Mouse (Mus musculus) spleen, adult 2 months (tissue): ENCODE results near the gene Sema6b. TPM values are rescaled to one million over a fixed set of nuclear protein-coding genes. Genes with fewer than 3 reads are reported as not detected.

Experiments
- DNase-seq, 2 experiments: peaks; one replicate each; pipeline versions ENCODE4 v3.0.0 to v3.0.0-alpha.2; 2012 to 2021; ENCODE audit warnings: low spot score in 2 of 2, low read depth in 1 of 2
- H3K27ac ChIP-seq: fragments of 200-500 bp; 2 replicates; pipeline ENCODE4 v1.5.1; 2012; ENCODE audit warnings: low read length, inconsistent platforms; ENCODE audit not compliant: insufficient read depth
- H3K27me3 ChIP-seq: fragments of 200-500 bp; 2 replicates; pipeline ENCODE4 v1.6.1; 2012; ENCODE audit warnings: mild to moderate bottlenecking, moderate library complexity, low read length, inconsistent platforms; ENCODE audit not compliant: control insufficient read depth, insufficient read depth
- H3K36me3 ChIP-seq: fragments of 200-500 bp; 2 replicates; pipeline ENCODE4 v1.6.1; 2012; ENCODE audit warnings: mild to moderate bottlenecking, low read length, inconsistent platforms; ENCODE audit not compliant: control insufficient read depth, insufficient read depth
- H3K4me1 ChIP-seq: fragments of 200-500 bp; 2 replicates; pipeline ENCODE4 v1.6.1; 2011; ENCODE audit warnings: inconsistent platforms; ENCODE audit not compliant: control insufficient read depth, insufficient read depth, insufficient read length
- H3K4me3 ChIP-seq: fragments of 200-500 bp; 2 replicates; pipeline ENCODE4 v1.5.1; 2011; ENCODE audit warnings: mild to moderate bottlenecking, inconsistent platforms; ENCODE audit not compliant: insufficient read depth, insufficient read length; ENCODE audit errors: extremely low read depth
- CTCF ChIP-seq: fragments of 200-500 bp; IDR thresholded peaks from 2 replicates; pipeline ENCODE4 v1.5.1; 2011; ENCODE audit warnings: mild to moderate bottlenecking, inconsistent platforms; ENCODE audit not compliant: insufficient read depth, insufficient read length, insufficient replicate concordance; ENCODE audit errors: extremely low read depth
- POLR2A ChIP-seq: fragments of 200-500 bp; IDR thresholded peaks from 2 replicates; pipeline ENCODE4 v1.6.1; 2011; ENCODE audit warnings: low read depth, low read length, inconsistent platforms
- WGBS: fragments of 180-500 bp; shearing (Covaris S2); methylation state at CpG from one replicate; pipeline ENCODE4 v1.1.7; 2018; 5-methylcytosine and 5-hydroxymethylcytosine counted together
- polyA plus RNA-seq: library from polyadenylated mRNA; depleted of rRNA; stranded (reverse); fragments of >200 nt; gene quantifications from 2 replicates; pipeline ENCODE4 v1.2.3, GENCODE M21; 2012

Gene Sema6b
- polyA plus RNA-seq, 1 experiment: 9.1 TPM

DNA sequence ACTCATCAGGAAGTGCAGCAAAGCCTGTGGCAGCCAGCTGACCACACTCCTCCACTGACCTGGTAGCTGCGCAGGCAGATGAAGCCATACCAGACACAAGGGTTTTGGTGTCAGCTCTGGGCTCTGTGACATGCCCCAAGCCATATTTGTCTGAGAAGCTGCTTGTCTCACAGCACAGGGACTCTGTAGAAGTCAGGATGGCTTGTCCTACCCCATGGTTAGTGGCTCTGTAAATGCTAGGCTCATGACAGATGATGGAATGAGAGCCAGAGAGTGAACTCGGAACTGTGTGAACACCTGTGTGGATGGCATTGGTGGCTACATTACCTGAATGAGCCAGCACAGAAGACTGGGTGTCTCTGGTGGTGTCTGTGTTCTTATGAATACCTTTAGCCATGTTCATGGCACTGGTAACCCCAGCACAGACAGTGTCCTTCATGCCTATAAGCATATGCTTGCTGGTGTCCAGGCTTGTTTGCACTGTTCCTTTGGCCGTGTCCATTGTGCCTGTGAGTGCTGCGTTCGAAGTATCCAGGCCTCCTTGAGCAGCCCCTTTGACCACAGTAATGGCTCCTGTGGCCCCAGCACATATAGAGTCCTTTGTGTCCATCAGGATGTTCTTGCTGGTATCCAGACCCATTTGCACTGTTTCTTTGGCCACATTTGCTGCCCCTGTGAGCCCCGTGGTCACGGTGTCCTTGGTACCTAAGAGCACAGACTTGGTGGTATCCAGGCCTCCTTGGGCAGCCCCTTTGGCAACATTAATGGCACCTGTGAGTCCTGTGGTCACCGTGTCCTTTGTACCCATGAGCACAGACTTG, 36.5 kb downstream of the Sema6b start:
- Histone ChIP-seq H3K4me3 (no peak overlapping the region), H3K36me3 (peaks cover 30% of the 10 kb centered on the region), H3K4me1 (no peaks in the 10 kb centered on the region), H3K27ac (no peak overlapping the region), H3K27me3 (no peaks in the 10 kb centered on the region)
- 98% methylated on average over 8 of the region's 8 CpGs for WGBS
- TF ChIP-seq CTCF (no peak), POLR2A (no peak)
- no peak for DNase-seq

DNA sequence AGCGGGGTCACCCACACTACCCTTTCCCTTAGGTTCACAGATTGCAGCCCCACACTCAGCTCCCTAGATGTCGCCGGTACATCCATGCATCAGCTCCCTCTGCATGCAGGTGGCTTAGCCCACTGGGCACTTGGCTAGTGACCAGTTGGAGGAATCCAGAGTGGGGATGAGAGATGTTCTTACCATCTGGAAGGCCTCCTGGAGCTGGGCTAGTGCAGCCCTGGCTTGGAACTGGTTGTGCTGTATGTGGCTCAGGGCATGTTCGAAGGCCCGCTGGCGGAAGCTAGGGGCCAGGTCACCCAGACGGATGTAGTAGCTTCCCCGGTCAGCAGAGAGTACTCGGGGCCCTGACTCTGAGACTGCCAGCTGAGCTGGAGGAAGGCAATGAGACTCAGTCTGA, 37.2 kb downstream of the Sema6b start:
- Histone ChIP-seq H3K27me3 (no peaks in the 10 kb centered on the region), H3K4me3 (no peak overlapping the region), H3K27ac (no peak overlapping the region), H3K4me1 (no peaks in the 10 kb centered on the region), H3K36me3 (peaks cover 36% of the 10 kb centered on the region)
- DNase-seq: no peak
- TF ChIP-seq POLR2A (no peak), CTCF (no peak)
- WGBS: 98% methylated on average over 9 of the region's 9 CpGs

DNA sequence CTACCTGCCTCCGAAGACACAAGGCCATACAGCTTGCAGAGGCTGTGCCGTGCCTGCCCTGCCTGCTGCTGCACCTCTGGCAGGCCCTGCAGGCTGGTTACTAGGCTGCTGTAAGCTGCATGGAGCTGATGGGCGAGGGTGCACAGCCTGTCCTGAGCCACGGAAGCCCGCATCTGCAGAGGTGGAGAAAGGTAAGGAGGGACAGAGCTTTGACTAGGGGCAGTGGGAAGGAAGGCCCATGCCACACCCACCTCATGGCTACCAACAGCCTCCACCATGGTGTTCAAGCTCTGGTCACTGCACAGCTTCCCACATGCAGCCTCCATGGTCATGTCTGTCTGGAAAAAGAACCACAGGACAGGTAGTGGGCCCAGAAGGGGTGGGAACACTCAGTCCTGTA, 38.0 kb downstream of the Sema6b start:
- no peaks in the 10 kb centered on the region for H3K27me3 ChIP-seq
- H3K4me3 ChIP-seq: no peak overlapping the region
- WGBS: 92% methylated on average over 5 of the region's 5 CpGs
- no peak for DNase-seq
- H3K36me3 ChIP-seq: peaks cover 44% of the 10 kb centered on the region
- no peak overlapping the region for H3K27ac ChIP-seq
- no peaks in the 10 kb centered on the region for H3K4me1 ChIP-seq
- TF ChIP-seq CTCF (no peak), POLR2A (no peak)

DNA sequence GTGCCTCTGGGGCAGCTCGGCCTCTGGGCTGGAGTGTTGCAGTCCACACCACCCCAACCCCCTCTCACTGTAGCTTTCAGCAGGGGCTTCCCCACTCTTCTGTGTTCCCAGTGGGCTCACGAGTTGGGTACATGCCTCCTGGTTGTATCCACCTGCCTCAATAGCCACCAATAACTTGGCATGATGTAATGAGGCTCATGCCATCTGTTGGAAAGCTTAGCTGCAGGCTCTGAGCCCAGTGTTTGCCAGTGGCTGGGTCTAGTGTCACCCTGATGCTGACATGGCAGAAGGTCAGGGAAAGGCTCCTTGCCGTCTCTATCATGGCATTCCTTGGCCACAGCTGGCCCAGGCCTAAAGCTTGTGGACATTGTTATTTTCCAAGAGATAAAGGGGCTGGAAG, 39.3 kb downstream of the Sema6b start:
- H3K27me3 ChIP-seq: no peaks in the 10 kb centered on the region
- H3K36me3 ChIP-seq: peaks cover 57% of the 10 kb centered on the region
- H3K27ac ChIP-seq: no peak overlapping the region
- WGBS: 92% methylated on average over 3 of the region's 3 CpGs
- no peak for DNase-seq
- no peak for TF ChIP-seq POLR2A
- TF ChIP-seq CTCF: no peak
- H3K4me3 ChIP-seq: no peak overlapping the region
- no peaks in the 10 kb centered on the region for H3K4me1 ChIP-seq

DNA sequence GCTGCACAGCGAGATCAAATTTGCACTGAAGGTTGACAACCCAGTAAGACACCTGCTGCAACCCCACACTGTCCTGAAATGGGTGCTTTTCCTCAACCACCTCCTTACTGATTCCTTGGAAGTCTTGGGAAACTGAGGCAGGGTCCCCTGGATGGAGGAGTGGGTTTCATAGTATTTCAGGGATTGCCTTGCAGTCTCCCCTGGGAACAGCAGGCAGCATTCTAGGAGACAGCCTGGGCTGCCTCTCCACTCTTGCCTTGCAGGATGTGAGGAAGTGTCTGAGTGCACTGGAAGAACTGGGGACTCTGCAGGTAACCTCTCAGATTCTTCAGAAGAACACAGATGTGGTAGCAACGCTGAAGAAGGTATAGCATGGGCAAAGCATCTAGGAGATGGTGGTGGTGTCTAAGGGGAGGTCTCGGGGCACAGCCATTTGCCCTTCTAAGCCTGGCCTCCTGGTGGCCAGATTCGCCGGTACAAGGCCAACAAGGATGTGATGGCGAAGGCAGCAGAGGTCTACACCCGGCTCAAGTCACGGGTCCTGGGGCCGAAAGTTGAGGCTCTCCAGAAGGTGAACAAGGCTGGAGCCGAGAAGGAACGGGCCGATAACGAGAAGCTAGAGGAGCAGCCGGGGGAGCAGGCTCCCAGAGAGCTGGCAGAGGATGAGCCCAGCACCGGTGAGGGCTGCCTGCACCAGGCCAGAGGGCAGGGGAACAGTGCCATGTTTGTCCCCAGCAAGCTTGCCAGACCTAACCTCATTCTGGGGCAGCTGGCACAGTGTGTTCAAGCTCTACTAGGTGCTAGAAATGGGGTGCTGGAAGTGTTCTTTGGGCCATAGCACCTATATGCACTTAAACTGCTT, 41.2 kb downstream of the Sema6b start:
- TF ChIP-seq POLR2A: no peak
- no peak for TF ChIP-seq CTCF
- WGBS: 93% methylated on average over 15 of the region's 15 CpGs
- H3K36me3 ChIP-seq: peaks cover 59% of the 10 kb centered on the region
- H3K27ac ChIP-seq: no peak overlapping the region
- no peak for DNase-seq
- no peaks in the 10 kb centered on the region for H3K27me3 ChIP-seq
- no peak overlapping the region for H3K4me3 ChIP-seq
- no peaks in the 10 kb centered on the region for H3K4me1 ChIP-seq

DNA sequence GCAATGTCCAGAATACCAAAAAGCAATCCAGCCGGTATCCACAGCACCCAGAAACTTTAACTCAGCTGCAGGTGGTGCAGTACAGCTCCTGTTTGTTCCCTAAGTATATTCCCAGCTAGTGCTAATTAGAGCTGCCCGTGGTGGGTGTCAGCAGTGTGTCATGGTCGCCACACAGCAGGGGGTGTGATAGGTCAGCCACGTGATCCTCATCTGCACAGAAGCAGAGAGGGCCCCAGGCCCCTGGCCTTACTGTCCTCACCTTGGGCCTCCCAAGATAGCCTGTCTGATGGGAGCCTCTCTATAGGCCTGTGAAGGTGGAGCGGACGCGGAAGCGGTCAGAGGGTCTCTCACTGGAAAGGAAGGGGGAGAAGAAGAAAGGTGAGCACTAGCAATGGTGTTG, 42.0 kb downstream of the Sema6b start:
- Histone ChIP-seq H3K4me3 (no peak overlapping the region), H3K4me1 (no peaks in the 10 kb centered on the region), H3K27ac (no peak overlapping the region), H3K27me3 (no peaks in the 10 kb centered on the region), H3K36me3 (peaks cover 60% of the 10 kb centered on the region)
- DNase-seq: no peak
- no peak for TF ChIP-seq POLR2A
- 92% methylated on average over 8 of the region's 8 CpGs for WGBS

DNA sequence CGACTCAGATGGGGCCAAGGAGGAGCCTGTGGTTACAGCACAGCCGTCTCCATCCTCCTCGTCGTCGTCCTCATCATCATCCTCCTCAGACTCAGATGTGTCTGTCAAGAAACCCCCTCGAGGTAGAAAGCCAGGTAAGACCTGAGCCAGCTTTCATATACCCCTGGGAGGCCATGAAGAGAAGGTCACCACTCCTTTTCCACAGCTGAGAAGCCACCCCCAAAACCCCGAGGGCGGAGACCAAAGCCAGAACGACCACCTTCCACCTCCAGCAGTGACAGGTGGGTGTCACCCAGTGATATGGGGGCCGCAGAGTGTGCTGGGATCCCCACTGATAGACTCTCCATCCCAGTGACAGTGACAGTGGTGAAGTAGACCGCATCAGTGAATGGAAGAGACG, 43.3 kb downstream of the Sema6b start:
- Histone ChIP-seq H3K27me3 (no peaks in the 10 kb centered on the region), H3K4me3 (no peak overlapping the region), H3K36me3 (peaks cover 54% of the 10 kb centered on the region), H3K4me1 (no peaks in the 10 kb centered on the region), H3K27ac (no peak overlapping the region)
- 96% methylated on average over 12 of the region's 12 CpGs for WGBS
- no peak for DNase-seq
- TF ChIP-seq CTCF (no peak), POLR2A (no peak)
